Mouse (Mus musculus): ENCODE measurements around the gene Kcnk15.

Gene Kcnk15

DNA sequence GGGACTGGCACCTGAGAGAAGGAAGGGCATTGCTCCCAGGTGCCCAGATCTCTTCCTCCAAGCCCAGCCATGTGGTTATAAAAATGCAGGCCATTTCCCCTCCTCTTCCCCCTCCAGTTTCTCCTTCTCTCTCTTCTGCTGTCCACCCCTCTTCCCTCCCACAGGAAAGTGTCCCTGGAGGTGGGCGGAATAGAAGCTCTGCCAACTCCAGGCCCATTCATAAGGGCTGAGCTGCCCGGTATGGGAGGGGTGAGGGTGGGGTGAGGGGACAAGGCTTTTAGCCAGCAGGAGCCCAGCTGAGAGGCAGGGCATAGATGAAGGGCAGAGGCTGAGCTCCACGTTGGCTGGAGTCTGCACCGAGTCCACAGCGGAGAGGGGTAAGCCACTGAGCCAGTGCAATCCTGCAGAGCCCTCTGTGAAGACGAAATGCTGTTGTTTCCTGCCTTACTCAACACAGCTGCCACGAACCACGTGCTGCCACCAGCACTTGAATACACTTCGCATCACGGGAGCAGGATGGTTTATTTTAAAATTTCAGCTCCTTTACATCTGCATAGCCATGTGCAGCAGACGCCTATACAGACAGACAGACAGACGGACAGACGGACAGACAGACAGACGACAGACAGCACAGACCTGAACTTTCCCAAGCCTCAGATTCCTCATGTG is 23.5 kb downstream of the Kcnk15 start:
- DNase-seq, result no peak

DNA sequence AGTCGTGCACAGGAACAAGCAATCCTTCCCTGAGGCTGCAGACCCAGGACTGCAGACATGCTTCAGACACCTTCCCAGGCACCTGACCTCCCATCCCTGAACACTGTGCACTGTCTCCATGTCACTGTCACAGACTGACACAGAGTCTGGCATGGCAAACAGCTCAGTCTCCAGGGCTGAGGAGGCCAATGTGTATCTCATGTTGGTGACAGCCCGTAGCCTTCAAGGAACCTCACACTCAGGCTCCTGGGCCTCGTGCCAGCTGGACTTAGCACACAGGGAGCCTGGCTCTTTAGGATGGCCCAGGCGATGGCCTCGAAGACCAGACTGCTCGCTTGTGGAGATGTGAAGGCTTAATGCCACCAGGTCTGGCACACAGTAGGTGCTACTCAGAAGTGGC is 27.4 kb downstream of the Kcnk15 start:
- no peak for DNase-seq

DNA sequence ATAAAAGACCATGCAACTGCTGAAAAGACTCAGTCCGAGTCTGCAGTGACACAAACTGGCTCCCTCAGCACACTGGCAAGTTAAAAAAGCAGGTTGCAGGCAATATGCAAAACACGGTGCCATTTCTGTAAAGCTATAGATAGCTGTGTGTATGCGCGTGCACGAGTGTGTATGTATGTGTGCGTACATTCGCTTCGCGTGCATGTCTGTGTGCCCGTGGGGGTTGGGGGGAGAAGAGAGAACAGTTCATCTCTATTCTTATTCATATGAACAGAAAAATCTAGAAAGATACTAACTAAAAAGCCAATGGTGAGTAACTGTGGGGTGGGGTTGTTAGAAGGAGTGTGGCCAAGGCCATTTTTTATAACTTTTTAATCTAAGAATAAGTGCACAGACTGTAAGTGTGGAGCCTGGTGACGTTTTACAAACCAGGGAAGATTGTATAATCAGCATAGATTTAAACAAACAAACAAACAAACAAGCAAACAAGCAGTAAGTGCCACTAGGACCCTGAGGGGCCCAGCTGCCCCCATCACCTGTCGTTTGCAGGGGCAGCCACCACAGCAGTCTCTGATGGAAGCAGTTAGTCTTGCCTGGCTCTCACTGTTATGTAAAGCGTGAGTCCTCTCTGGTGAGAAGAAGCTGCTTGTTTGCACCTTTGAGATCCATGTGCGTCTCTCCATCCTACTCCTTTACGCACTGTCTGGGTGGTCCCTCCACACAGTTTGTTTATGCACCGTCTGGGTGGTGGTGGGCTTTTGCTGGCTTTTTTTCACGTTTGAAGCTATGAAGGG is 29.6 kb downstream of the Kcnk15 start:
- no peak for DNase-seq

DNA sequence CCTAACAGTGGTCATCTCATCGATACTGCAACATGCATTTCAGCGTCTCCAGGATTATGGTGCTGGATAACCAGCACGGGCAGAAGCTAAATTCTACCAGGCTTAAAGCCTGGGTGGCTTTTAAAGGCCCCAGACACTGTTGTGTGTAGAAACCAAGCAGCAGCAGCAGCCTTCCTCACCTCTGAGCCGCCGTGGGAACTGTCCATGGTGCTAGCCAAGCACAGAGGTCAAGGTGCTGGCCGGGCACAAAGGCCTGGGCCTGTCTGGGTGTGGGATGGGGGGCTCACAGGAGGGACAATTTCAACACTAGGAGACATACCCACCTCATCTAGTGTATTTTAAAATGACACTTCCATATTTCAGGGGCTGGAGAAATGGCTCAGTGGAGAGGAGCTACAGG is 36.0 kb downstream of the Kcnk15 start:
- no peak for DNase-seq

DNA sequence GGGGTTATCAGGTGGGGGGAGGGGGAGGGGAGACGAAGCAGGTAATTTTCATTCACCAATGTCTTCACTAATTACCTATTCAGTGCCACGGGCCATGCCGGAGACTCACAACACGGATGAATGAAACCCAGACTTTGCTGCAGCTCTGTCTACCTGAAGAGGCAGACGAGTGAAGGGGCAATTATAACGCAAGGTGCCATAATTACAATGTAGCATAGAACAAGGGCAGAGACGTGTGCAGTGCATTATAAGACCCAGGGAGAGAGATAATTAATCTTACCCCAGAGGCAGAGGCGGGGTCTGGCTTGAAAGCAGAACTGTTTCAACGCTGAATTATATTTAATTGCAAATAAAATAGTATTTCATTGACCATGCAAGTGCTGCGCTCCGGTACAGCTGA is 37.1 kb downstream of the Kcnk15 start:
- no peak for DNase-seq

DNA sequence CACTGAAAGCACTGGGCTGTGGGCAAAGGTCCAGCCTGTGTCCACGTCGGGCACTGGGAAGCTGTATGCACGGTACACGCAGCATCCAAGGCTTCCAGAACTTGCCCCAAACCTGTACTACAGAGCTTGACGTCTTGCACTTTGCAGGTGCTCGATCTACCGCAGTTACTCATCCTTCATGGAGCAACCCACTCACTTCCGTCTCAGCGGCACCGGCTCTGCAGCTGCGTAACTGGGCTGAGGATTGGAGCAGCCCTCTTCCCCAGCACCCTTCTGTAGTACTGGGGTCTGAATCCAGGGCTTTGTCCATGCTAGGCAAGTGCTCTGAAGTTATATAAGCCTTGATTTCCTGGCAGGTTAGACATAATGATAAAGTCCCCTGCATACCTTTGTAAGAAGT is 37.8 kb downstream of the Kcnk15 start:
- no peak for DNase-seq

DNA sequence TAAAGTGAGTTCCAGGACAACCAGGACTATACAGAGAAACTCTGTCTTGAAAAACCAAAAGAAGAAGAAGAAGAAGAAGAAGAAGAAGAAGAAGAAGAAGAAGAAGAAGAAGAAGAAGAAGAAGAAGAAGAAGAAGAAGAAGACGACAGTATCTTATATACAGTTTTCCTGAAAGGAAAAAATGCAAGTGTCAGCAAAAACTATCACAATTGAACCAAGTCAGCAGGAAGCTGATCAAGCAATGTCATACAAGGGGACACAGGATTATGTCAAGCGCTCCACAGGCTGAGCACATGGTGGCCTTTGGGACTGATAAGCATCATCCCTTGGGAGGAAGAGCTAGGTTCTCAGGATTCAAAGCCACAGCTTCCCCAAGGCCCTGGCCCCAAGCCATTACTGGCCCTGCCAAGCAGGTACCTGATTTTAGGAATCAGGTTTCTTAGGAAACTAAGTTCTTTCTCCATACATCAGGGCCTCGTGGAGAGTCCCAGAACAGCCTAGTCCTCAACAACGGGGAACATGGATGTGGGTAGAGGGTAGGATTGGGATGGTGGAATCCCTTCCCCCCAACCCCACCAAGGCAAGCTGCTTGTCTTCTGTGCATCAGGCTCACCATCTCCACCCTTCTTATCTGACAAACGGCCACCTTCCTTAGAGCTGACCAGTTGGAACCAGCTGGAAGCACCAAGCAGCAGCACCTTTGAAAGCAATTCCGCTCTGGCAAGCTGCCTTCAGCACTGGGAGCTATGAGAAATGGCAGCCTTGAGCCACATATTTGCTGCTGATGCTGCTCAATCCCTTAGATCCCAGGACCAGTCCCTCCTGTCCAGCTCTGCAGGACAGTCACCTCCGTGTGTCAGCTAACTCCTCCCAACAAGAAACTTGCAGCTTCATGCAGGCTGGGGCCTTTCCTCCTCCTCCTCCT is 40.3 kb downstream of the Kcnk15 start:
- no peak for DNase-seq

DNA sequence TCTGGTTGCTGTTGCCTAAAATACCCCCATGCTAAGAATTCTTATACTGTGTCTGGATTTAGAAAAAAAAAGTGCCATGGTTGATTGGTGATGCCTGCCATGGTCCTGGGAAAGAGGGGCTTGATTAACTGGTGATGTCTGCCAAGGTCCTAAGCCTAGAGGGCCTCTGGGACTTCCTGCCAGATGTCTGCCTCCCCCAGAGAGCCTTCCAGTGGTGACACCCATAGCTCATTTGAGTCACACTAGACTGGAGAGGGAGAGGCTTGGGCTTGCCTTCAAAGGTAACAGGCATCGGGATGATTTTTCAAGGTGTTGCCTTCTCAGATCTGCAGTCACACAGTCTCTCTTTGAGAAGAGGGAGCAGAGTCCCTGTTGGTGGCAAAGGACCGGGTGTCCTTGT is 41.7 kb downstream of the Kcnk15 start:
- DNase-seq, result no peak

DNA sequence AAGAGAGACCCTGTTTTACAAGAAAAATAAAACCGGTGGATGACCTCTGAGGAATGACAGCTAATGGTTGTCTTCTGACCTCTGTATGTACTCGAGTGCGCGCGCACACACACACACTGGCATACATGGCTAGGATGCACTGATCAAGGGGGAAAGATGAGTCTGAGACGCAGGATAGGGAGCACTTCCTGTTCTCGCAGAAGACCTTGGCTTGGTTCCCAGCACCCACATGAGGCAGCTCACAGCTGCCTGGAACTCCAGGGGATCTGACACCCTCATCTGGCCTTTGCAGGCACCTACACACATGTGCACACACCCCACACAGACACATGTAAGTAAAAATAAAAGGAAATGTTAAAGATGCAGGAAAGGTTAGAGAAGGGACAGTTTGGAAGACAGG is 43.6 kb downstream of the Kcnk15 start:
- DNase-seq, result no peak

DNA sequence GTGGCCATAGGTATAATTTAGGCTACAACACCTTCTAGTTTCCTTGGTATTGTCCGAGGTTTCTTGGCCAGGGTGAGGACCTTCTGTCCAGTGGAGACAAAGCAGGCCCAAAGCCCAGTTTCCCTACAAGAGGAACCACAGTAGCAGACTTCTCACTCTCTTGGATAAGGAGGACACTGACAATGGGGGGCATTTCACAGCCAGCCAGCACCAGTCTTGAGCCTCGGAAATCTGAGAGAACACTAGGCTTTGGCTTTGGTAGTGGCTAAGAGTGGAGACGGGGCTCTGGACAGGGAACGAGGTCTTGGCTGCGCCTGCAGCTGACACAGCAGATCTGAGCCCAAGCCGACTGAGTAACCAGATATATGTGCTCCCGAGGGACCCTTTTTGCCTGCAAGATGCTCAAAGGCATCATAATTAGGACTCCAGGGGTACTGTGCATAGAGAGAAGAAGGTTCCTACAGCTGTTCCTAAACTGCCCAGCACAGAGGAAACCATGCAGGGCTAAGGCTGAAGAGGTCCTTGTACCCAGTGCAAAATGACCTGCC is 44.6 kb downstream of the Kcnk15 start:
- no peak for DNase-seq

DNA sequence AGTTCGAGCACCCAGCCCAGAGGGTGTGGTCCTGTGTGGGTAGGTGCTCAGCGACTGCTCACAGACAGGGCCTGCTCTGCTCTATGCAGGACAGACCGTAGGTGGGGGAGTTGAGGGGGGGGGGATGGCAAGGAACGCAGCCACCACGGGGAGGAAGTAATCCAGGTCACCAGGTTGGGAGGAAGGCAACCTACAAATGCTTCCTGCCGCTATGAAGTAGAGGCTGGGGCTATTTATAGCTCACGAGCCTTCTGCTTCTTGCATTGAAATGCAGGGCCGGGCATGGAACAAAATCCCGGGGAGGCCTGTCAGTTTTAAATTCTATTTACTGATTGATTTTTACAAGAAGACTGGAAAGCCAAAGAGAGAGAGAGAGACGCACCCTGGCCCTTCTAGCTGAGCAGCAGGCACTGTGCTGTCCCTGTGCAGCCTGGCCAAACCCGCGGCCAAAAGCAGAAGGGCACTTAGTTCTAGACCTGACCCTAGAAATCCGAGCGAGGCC is 46.5 kb downstream of the Kcnk15 start:
- DNase-seq, result no peak

DNA sequence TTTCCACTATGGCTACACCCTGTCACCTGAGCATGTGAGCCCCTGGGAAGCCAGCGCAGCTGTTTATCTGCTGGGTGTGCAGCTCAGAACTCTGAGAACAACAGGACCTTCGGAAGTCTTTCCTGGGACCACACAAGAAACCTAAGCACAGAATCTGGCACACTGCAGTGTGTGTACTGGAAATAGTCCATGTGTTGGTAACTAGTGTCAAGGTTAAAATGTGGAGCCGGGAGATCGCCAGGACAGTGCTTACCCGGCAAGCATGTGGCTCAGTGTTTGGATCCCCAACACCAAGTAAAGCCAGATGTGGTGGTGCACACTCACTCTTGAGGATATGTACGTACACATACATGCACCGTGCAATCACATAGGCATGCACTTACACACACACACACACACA is 47.6 kb downstream of the Kcnk15 start:
- no peak for DNase-seq

DNA sequence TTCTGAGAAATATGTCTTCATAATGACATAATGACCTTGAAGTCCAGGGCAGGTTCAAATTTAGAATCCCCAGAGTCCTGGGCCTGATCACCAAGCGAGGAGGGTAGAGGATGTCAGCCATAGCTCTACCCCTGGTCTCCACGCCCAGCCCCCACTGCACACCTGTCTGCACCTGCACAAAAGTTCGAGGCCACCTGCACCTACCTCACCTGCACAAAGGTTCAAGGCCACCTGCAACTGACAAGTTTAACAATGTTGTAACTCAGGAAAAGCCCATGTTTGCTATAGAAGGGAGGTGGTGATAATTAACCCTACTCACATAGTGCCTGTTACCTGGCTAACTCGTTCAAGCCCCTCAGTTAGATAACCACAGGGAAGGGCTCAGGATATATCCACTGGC is 49.0 kb downstream of the Kcnk15 start:
- no peak for DNase-seq

DNA sequence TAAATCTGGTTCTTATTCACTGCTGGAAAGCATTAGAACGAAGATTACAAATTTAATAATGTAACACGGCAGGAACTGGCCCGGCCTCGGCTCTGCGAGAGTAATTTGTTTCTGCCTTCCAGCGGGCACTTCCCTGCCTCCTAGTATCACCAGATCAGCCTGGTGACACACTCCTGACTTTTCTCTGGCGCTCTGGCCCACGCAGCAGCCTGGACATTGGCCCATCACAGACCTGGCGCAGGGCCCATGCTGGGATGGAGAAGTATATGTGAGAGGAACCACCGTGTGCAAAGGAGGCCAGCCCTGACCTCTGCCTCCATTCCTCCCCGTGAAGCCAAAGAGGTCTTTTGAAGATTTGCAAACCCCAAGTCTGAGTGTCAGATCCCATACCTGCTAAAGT is 50.0 kb downstream of the Kcnk15 start:
- no peak for DNase-seq

DNA sequence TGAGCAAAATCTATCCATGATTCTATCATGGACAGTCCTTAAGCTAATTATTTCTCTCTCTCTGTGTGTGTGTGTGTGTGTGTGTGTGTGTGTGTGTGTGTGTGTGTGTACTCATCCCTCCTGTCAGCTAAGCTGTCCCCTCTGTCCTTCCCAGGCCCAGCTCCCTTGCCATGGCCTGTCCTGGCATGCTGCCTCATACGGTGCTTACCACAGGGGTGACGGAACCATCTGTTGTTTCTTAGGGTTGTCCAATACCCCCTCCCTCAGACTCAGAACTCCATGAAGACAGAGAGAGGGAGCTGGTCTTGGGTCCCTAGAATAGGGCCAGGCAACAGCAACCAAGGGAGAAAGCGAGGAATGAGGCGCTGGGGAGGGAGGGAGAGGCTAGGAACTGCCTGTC is 50.9 kb downstream of the Kcnk15 start:
- no peak for DNase-seq

DNA sequence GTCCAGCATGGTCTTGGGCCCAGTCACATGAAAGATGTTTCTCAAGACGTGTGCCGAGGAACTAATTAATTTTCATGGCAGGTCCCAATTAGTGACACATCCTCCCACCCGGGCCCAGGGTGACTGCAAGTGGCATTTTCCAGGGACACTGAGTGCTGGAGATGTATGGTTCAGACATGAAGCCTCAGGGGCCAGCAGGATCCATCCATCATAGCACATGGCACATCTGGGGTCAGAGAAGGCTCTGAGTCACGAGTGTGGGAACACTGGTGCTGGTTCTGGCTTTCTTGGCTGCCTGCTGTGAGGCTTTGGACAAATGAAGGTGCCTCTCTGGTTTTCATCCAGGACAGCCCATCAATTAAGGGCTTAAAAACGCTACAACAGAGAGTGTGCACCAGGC is 53.7 kb downstream of the Kcnk15 start:
- no peak for DNase-seq
